Mouse (Mus musculus) midbrain, postnatal 0 days (tissue): ENCODE measurements around the gene Adgrg1. TPM values are rescaled to one million over a fixed set of nuclear protein-coding genes. Genes with fewer than 3 reads are reported as not detected.

Experiments
- ATAC-seq: fragments of 200-750 bp; cut with Nextera tagmentation; 2 replicates; pipeline ENCODE4 v1.8.0; 2017; ENCODE audit warnings: moderate number of reproducible peaks, mild to moderate bottlenecking, moderate TSS enrichment, moderate library complexity; ENCODE audit not compliant: low FRiP score
- DNase-seq: peaks from one replicate; pipeline ENCODE4 v3.0.0-alpha.2; 2015; ENCODE audit warnings: low spot score
- H3K27ac ChIP-seq: fragments of 300-500 bp; sonication (generic); 2 replicates; pipeline ENCODE4 v1.5.1; 2014; ENCODE audit warnings: low read depth, mild to moderate bottlenecking, low read length, mixed read lengths
- H3K27me3 ChIP-seq: fragments of 300-500 bp; sonication (generic); 2 replicates; pipeline ENCODE4 v1.6.1; 2014; ENCODE audit warnings: low read length, control low read depth, mixed read lengths; ENCODE audit not compliant: insufficient read depth
- H3K36me3 ChIP-seq: fragments of 300-500 bp; sonication (generic); 2 replicates; pipeline ENCODE4 v1.6.1; 2014; ENCODE audit warnings: low read length, control low read depth, mixed read lengths; ENCODE audit not compliant: insufficient read depth
- H3K4me1 ChIP-seq: fragments of 300-500 bp; sonication (generic); 2 replicates; pipeline ENCODE4 v1.6.1; 2014; ENCODE audit warnings: mild to moderate bottlenecking, control low read depth, antibody characterized with exemption, low read length, mixed read lengths; ENCODE audit not compliant: insufficient read depth
- H3K4me2 ChIP-seq: fragments of 300-500 bp; sonication (generic); 2 replicates; pipeline ENCODE4 v1.6.1; 2014; ENCODE audit warnings: low read depth, mild to moderate bottlenecking, low read length, mixed read lengths; ENCODE audit not compliant: poor library complexity, severe bottlenecking
- H3K4me3 ChIP-seq: fragments of 300-500 bp; sonication (generic); 2 replicates; pipeline ENCODE4 v1.5.1; 2014; ENCODE audit warnings: low read depth, mild to moderate bottlenecking, low read length, moderate library complexity
- H3K9ac ChIP-seq: fragments of 300-500 bp; sonication (generic); replicated peaks from 2 replicates; pipeline ENCODE4 v1.6.1; 2014; ENCODE audit warnings: mild to moderate bottlenecking, low read length, moderate library complexity, mixed read lengths; ENCODE audit not compliant: poor library complexity, severe bottlenecking
- H3K9me3 ChIP-seq: fragments of 300-500 bp; sonication (generic); 2 replicates; pipeline ENCODE4 v1.6.1; 2016; ENCODE audit warnings: low read length, control low read depth
- CTCF ChIP-seq: IDR thresholded peaks from 2 replicates; pipeline ENCODE4 v1.5.1; 2016; ENCODE audit warnings: antibody characterized with exemption, mild to moderate bottlenecking
- WGBS: fragments of 180-500 bp; shearing (Covaris S2); extraction: QIAGEN DNeasy Blood & Tissue Kit; methylation state at CpG from one replicate; pipeline ENCODE4 v1.1.7; 2014; 5-methylcytosine and 5-hydroxymethylcytosine counted together
- polyA plus RNA-seq: library from polyadenylated mRNA; unstranded; fragments of >200 nt; fragmentation: Nextera tagmentation; extraction: Ambion mirVana; gene quantifications from 2 replicates; pipeline ENCODE4 v1.2.1, GENCODE M21; 2015
- total RNA-seq: library from RNA; depleted of rRNA; stranded (reverse); fragments of >200 nt; gene quantifications from 2 replicates; pipeline ENCODE4 v1.2.3, GENCODE M21; 2014

Adgrg1 gene
- total and polyA plus RNA-seq, 2 experiments from 2014 or later: 114 to 247 TPM

DNA sequence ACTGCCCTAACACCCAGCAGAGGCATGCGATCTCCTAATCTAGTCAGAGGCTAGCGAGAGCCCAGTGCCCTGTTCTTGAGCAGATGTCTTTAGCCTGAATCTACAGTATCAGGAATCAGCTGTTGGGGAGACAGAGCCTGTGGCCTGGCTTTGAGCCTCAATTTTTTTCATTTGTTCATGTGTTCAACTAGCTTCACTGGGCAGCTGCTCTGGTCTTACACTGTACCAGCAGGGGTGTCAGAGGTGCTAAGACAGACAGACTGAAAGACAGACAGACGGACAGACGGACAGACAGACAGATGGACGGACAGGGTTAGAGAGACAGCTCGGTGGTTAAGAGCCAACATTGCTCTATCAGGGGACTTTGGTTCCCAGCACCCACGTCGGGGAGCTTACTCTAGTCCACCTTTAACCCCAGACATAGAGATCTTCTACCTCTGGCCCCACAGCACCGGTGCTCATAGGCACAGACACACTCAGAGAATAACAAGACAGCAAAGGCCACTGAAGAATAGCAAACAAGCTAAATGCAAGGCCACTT lies 17.0 kb downstream of the Adgrg1 start:
- TF ChIP-seq CTCF: no peak
- peaks cover 24% of the 10 kb centered on the region; the same call in 1 of the 2 replicates for H3K4me1 ChIP-seq
- H3K9ac ChIP-seq: no peak overlapping the region
- no peaks in the 10 kb centered on the region for H3K27me3 ChIP-seq
- no peaks in the 10 kb centered on the region for H3K9me3 ChIP-seq
- ATAC-seq: no peak
- H3K4me3 ChIP-seq: no peak overlapping the region
- H3K36me3 ChIP-seq: no peaks in the 10 kb centered on the region
- WGBS: 80% methylated on average over 9 of the region's 9 CpGs
- H3K27ac ChIP-seq: no peak overlapping the region
- DNase-seq: no peak
- no peak overlapping the region for H3K4me2 ChIP-seq

DNA sequence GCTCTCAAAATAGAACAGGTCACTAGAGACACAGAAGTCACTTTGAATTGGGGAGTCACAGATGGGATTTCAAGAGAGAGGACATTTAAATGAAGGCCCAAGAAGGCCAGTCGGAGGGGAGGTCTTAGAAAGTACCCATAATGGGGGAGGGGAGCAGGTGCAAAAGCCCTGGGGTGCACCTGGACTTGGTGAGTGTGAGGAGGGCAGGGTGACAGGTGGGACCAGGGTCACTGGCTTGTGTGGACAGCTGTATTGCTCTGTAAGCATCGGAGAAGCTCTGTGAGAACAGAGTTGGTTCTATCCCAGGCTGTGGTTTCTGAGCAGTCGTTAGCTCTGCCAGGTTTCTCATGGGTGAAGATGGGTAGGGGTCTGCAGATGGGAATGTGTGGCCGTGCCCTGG lies 17.5 kb downstream of the Adgrg1 start:
- Histone ChIP-seq H3K36me3 (no peaks in the 10 kb centered on the region), H3K9me3 (no peaks in the 10 kb centered on the region), H3K27me3 (no peaks in the 10 kb centered on the region), H3K4me1 (peaks cover 20% of the 10 kb centered on the region; the same call in 1 of the 2 replicates), H3K9ac (0 out of 2 replicates have a peak overlapping the region, but pooled peaks have one; percentile 29), H3K27ac (peak overlapping the region; percentile 94), H3K4me3 (no peak overlapping the region), H3K4me2 (no peak overlapping the region)
- TF ChIP-seq CTCF: no peak
- WGBS: 73% methylated on average over 4 of the region's 4 CpGs
- no peak for ATAC-seq
- no peak for DNase-seq

DNA sequence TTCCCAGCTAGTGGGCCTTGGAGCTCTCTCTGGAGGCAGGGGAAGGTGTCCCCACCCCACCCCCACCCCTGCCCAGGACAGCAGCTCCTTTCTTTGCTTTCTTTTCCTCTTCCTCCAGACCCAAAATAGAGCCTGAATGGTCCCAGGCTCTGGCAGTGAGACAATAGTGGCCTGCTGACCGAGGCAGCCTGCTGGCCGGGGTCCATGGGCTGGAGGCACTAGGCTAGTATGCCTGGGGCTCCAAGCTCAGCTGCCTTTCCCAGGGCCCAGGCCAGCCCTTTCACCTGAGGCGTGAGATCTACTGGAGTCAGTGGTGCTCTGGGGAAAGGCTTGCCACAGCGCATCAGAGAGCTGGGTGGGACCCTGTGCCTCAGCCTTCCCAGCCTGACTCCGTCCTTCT lies 18.0 kb downstream of the Adgrg1 start:
- 31% methylated on average over 5 of the region's 5 CpGs for WGBS
- H3K27me3 ChIP-seq: no peaks in the 10 kb centered on the region
- DNase-seq: peak; percentile 81
- no peak overlapping the region for H3K4me2 ChIP-seq
- no peaks in the 10 kb centered on the region for H3K36me3 ChIP-seq
- H3K9ac ChIP-seq: peak overlapping the region; percentile 36; the same call in 1 of the 2 replicates
- TF ChIP-seq CTCF: no peak
- no peak overlapping the region for H3K4me3 ChIP-seq
- H3K4me1 ChIP-seq: peaks cover 21% of the 10 kb centered on the region
- no peaks in the 10 kb centered on the region for H3K9me3 ChIP-seq
- H3K27ac ChIP-seq: peak overlapping the region; percentile 94
- 0 out of 2 replicates have a peak, but pooled peaks have one; percentile 2 for ATAC-seq

DNA sequence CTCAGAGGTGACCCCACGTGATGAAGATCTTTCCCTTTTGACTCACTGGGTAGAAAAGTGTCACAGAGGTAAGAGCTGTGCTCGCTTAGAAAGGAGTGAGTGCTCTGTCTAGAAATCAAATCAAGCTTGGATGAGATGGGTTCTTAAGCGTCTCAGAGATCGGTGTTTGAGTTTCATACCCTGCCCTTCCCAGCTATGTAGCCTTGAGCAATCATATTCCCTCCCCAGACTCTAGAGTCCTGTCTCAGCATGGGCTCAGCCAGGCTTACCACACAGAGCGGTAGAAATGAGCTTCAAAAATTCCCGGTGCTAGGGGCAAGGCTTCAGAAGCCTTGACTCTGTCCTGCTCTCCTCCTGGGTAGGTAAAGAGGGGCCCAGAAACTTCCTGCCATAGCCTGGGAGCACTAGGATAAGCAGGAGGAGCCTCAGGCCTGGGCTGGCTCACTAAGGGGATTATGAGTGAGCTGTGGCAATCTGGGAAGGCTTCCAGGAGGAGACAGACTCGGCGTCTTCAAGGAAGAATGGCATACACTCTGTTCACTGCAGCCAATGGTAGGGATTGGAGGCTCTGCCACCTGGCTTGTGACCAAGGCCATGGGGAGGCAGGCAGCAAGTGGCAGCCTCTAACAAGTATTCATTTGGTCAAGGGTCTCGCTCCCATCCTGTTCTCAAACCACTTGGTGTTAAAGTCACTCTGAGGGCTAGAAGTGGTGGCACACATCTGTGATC lies 18.6 kb downstream of the Adgrg1 start:
- Histone ChIP-seq H3K27ac (peak overlapping the region; percentile 94), H3K4me3 (no peak overlapping the region), H3K27me3 (no peaks in the 10 kb centered on the region), H3K9ac (peak overlapping the region; percentile 36; the same call in 1 of the 2 replicates), H3K9me3 (no peaks in the 10 kb centered on the region), H3K36me3 (no peaks in the 10 kb centered on the region), H3K4me2 (peak overlapping the region; percentile 72; the same call in 1 of the 2 replicates), H3K4me1 (peaks cover 27% of the 10 kb centered on the region)
- DNase-seq (peak; percentile 63), ATAC-seq (no peak)
- TF ChIP-seq CTCF: no peak
- 32% methylated on average over 9 of the region's 9 CpGs for WGBS

DNA sequence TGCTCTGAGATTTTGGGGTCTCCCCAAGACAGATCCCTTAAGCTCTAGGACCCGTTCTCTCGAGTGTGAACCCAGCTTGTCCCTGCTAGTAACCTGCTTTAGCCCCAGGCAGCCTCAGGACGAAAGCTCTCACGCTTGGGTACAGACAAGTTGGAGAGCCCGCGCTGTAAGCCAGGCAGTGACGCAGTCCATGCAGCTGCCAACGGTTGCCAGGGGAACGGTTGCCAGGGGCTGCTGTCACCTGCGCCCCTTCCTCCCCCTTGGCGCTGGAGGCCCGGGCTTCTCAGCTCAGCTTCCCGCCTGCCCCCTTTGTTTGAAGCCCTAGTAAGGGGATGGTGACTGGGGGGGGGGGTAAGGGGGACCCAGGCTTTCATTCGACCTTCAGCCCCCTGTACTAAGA lies 19.5 kb downstream of the Adgrg1 start:
- H3K4me1 ChIP-seq: peaks cover 35% of the 10 kb centered on the region

DNA sequence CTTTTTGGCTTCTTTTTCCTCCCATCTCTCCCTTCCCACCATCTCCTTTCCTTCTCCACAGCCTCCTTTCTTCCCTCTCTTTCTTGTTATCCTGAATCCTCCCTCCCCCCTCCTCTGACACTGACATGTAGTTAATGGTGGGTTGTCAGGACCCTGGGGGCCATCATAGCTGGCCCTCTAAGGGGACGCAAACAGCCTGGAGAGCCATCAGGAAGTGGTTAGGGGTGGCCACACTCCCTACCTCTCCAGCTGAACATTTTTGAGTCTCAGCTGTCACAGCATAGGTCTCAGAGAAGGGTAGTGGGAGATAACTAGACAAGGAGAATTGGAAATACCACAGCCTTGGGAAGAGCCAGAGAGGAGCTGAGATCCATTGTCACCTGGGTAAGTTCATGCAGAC lies 20.0 kb downstream of the Adgrg1 start:
- no peak for TF ChIP-seq CTCF
- Histone ChIP-seq H3K27ac (peak overlapping the region; percentile 94), H3K4me2 (peak overlapping the region; percentile 72), H3K9me3 (no peaks in the 10 kb centered on the region), H3K4me1 (peaks cover 39% of the 10 kb centered on the region), H3K27me3 (no peaks in the 10 kb centered on the region), H3K36me3 (no peaks in the 10 kb centered on the region), H3K9ac (peak overlapping the region; percentile 78), H3K4me3 (peak overlapping the region; percentile 37)
- no peak for DNase-seq
- ATAC-seq: no peak
- 4% methylated on average over 1 of the region's 1 CpGs for WGBS

More for the DNA sequence above, 19.5 kb downstream of the Adgrg1 start:
- WGBS: 2% methylated on average over 13 of the region's 14 CpGs
- peak; percentile 87 for ATAC-seq
- no peak for TF ChIP-seq CTCF
- Histone ChIP-seq H3K27ac (peak overlapping the region; percentile 94), H3K36me3 (no peaks in the 10 kb centered on the region), H3K9me3 (no peaks in the 10 kb centered on the region), H3K4me2 (peak overlapping the region; percentile 72), H3K27me3 (no peaks in the 10 kb centered on the region), H3K9ac (peak overlapping the region; percentile 78), H3K4me3 (peak overlapping the region; percentile 37)
- peak; percentile 98 for DNase-seq
